ENCODE assay signal across 35 mouse cellular contexts in the genomic region with DNA sequence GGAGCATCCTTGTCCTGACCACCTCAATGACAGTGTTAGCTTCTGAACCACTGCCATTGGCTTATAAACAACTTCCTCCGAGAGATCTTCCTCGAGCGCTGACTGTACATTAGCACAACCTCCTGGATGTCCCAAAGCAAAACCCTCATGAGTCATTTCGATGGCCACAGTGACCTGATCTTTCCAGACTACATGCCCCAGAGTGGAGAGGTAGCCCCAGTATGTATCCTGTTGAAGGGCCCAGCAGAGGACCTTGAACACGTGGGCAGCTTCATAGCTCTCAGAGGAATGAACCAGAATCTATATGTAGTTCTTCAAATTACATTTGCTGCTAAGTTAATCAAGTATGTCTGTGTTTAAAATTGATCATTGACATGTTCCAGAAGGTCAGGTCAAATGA.
"Had no signal": no experiment of that assay in that cellular context is flagged by ENCODE, and none has a peak within 500 bp of the region (broad histone marks: within the 10 kb centered on the region; RNA-seq: fewer than 3 reads in every experiment).

No protein-coding gene starts in this region.

- H3K27me3 ChIP-seq: heart, embryonic 13.5 days; heart, embryonic 15.5 days; hindbrain, embryonic 12.5 days; hindbrain, embryonic 13.5 days; hindbrain, embryonic 15.5 days; intestine, embryonic 15.5 days; kidney, embryonic 15.5 days had no signal

- H3K9ac ChIP-seq: heart, embryonic 13.5 days; heart, embryonic 15.5 days; hindbrain, embryonic 12.5 days; hindbrain, embryonic 13.5 days; hindbrain, embryonic 14.5 days; hindbrain, embryonic 15.5 days; intestine, embryonic 15.5 days; kidney, embryonic 15.5 days had no signal

- H3K4me3 ChIP-seq: heart, embryonic 10.5 days; heart, embryonic 13.5 days; heart, embryonic 15.5 days; hindbrain, embryonic 10.5 days; hindbrain, embryonic 12.5 days; hindbrain, embryonic 13.5 days; hindbrain, embryonic 15.5 days; intestine, embryonic 15.5 days; kidney, embryonic 15.5 days; layer of hippocampus, adult 2 months; left cerebral cortex, adult 2 months had no signal

- DNase-seq: heart, postnatal 10 days; heart, postnatal 14 days; heart, postnatal 36 days; heart, postnatal 4 days; kidney, adult 11 months; kidney, adult 18-20 months; kidney, adult 2 months; kidney, adult 8-10 months; kidney, adult 9 months; kidney, postnatal 10 days; kidney, postnatal 14 days; kidney, postnatal 25 days; kidney, postnatal 36 days; kidney, postnatal 4 days; layer of hippocampus, adult 9-11 months; layer of hippocampus, postnatal 36 days had no signal

- H3K4me1 ChIP-seq: heart, embryonic 10.5 days; hindbrain, embryonic 12.5 days; hindbrain, embryonic 15.5 days; intestine, embryonic 15.5 days; kidney, embryonic 15.5 days had no signal

- H3K36me3 ChIP-seq: heart, embryonic 10.5 days; heart, embryonic 13.5 days; heart, embryonic 15.5 days; hindbrain, embryonic 10.5 days; hindbrain, embryonic 12.5 days; hindbrain, embryonic 13.5 days; hindbrain, embryonic 15.5 days; intestine, embryonic 15.5 days; kidney, embryonic 15.5 days had no signal

- H3K9me3 ChIP-seq: heart, embryonic 10.5 days; heart, embryonic 13.5 days; heart, embryonic 15.5 days; hindbrain, embryonic 10.5 days; hindbrain, embryonic 12.5 days; hindbrain, embryonic 13.5 days; hindbrain, embryonic 15.5 days; intestine, embryonic 15.5 days; kidney, embryonic 15.5 days had no signal

- ATAC-seq: hindbrain, embryonic 16.5 days; hindbrain, postnatal 0 days; inflammation-experienced regulatory T-cells, adult 6 months; intestine, embryonic 15.5 days; intestine, embryonic 16.5 days; intestine, postnatal 0 days had no signal

- H3K27ac ChIP-seq: heart, embryonic 10.5 days; heart, embryonic 13.5 days; heart, embryonic 15.5 days; hindbrain, embryonic 10.5 days; hindbrain, embryonic 12.5 days; hindbrain, embryonic 13.5 days; hindbrain, embryonic 14.5 days; hindbrain, embryonic 15.5 days; hindbrain, postnatal 0 days; intestine, embryonic 15.5 days; kidney, embryonic 15.5 days; kidney, postnatal 0 days; layer of hippocampus, adult 2 months; left cerebral cortex, adult 2 months had no signal

- H3K4me2 ChIP-seq: heart, embryonic 11.5 days; heart, embryonic 13.5 days; heart, embryonic 15.5 days; hindbrain, embryonic 12.5 days; hindbrain, embryonic 13.5 days; hindbrain, embryonic 14.5 days; hindbrain, embryonic 15.5 days; intestine, embryonic 15.5 days; kidney, embryonic 15.5 days had no signal
